Mouse (Mus musculus) limb, embryonic 13.5 days (tissue): ENCODE measurements around the gene Eppin. TPM values are rescaled to one million over a fixed set of nuclear protein-coding genes. Genes with fewer than 3 reads are reported as not detected.
"Not testable (repeated sequence)": the region's sequence is repeated elsewhere in the genome, so short reads cannot be mapped to it uniquely, and the experiment has no call there.

Experiments
- ATAC-seq: fragments of 200-750 bp; cut with Nextera tagmentation; 2 replicates; pipeline ENCODE4 v1.8.0; 2017; ENCODE audit warnings: low read depth, moderate number of reproducible peaks, moderate TSS enrichment; ENCODE audit not compliant: low FRiP score
- H3K27ac ChIP-seq: fragments of 300-500 bp; sonication (generic); 2 replicates; pipeline ENCODE4 v1.5.1; 2015; ENCODE audit warnings: inconsistent platforms, mild to moderate bottlenecking, moderate library complexity
- H3K27me3 ChIP-seq: fragments of 300-500 bp; sonication (generic); 2 replicates; pipeline ENCODE4 v1.6.1; 2015; ENCODE audit warnings: mild to moderate bottlenecking, inconsistent platforms
- H3K36me3 ChIP-seq: fragments of 300-500 bp; sonication (generic); 2 replicates; pipeline ENCODE4 v1.6.1; 2015; ENCODE audit warnings: inconsistent platforms, mild to moderate bottlenecking, moderate library complexity
- H3K4me1 ChIP-seq: fragments of 300-500 bp; sonication (generic); 2 replicates; pipeline ENCODE4 v1.6.1; 2015; ENCODE audit warnings: inconsistent platforms
- H3K4me2 ChIP-seq: fragments of 300-500 bp; sonication (generic); replicated peaks from 2 replicates; pipeline ENCODE4 v1.6.1; 2015; ENCODE audit warnings: inconsistent platforms, mild to moderate bottlenecking, moderate library complexity
- H3K4me3 ChIP-seq: fragments of 300-500 bp; sonication (generic); 2 replicates; pipeline ENCODE4 v1.5.1; 2015; ENCODE audit warnings: moderate library complexity, mild to moderate bottlenecking, inconsistent platforms
- H3K9ac ChIP-seq: fragments of 300-500 bp; sonication (generic); 2 replicates; pipeline ENCODE4 v1.6.1; 2015; ENCODE audit warnings: mild to moderate bottlenecking, inconsistent platforms
- H3K9me3 ChIP-seq: fragments of 300-500 bp; sonication (generic); 2 replicates; pipeline ENCODE4 v1.6.1; 2016; ENCODE audit warnings: inconsistent platforms
- WGBS: fragments of 180-500 bp; shearing (Covaris S2); methylation state at CpG from one replicate; pipeline ENCODE4 v1.1.7; 2015; 5-methylcytosine and 5-hydroxymethylcytosine counted together
- polyA plus RNA-seq: library from polyadenylated mRNA; unstranded; fragments of >200 nt; fragmentation: Nextera tagmentation; extraction: Ambion mirVana; gene quantifications from 2 replicates; pipeline ENCODE4 v1.2.1, GENCODE M21; 2015

Gene Eppin
- polyA plus RNA-seq = not detected in 2 replicates

DNA sequence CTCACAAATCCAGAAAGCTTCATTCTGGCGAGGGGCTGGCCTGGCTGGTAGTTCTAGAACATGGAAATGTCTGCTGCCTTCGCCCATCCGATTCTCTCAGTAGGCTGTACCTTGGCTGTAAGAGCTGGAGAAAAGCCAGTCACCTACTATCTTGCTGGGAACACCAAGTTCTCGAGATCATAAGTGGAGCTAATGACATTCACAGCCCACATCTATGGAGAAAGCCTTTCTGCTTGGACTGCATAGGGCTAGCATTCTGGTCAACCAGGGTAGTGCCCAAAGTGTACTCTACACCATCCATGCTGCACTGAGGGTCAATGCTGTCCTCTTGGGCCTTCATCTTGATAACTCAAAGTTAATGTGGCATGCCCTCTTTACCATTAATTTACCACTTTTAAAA is at the start of gene Eppin:
Eppin (minus strand) TSS at position 101 of the 400 bp plus-strand sequence.
- no peaks in the 10 kb centered on the region for H3K36me3 ChIP-seq
- no peaks in the 10 kb centered on the region for H3K9me3 ChIP-seq
- no peaks in the 10 kb centered on the region for H3K4me1 ChIP-seq
- H3K27me3 ChIP-seq = no peaks in the 10 kb centered on the region
- no peak within 1 kb of the TSS for H3K4me3 ChIP-seq
- no peak within 1 kb of the TSS for H3K27ac ChIP-seq
- no peak within 1 kb of the TSS for H3K4me2 ChIP-seq
- H3K9ac ChIP-seq = no peak within 1 kb of the TSS
- no peak for ATAC-seq
- WGBS = 83% methylated on average over 4 of the region's 4 CpGs

DNA sequence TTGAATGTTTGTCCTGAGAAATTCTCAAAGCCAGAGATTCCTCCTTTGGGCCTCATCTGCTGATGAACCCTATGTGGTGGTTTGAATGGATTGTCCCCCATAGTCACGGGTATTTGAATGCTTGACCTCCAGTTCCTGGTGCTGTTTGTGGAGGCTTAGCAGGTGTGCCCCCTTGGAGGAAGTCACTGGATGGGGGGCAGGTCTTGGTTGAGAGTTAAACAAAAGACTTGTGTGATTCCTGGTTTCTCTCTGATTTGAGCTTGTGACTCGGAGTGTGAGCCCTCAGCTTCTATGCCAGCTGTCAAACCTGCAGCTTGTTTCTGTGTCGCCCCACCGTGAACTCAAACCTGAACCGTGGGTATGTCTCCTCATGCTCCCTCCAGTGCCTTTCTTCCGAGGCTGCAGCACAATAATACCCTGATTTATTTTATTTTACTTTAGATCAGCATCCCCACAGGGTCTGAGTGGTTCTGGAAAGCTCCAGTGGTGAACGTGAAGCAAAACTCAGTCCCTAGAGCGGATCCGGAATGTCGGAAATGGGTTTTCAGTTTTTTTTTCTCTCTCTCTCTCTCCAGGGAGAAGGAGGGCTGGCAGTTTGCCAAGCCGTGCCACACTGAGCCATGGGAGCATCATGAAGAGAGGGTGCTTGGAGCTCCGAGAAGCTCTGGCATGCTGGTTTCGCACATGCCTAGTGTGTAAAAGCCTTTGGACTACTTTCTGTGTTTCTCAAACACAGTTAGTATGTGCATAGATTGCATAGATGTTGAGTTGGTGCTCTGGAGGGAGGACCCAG is 48.7 kb upstream of the Eppin start:
- Histone ChIP-seq H3K9me3 (no peaks in the 10 kb centered on the region), H3K9ac (no peak overlapping the region), H3K36me3 (no peaks in the 10 kb centered on the region), H3K4me3 (no peak overlapping the region), H3K27ac (no peak overlapping the region), H3K27me3 (no peaks in the 10 kb centered on the region), H3K4me1 (no peaks in the 10 kb centered on the region), H3K4me2 (no peak overlapping the region)
- no peak for ATAC-seq
- WGBS = 79% methylated on average over 13 of the region's 13 CpGs

- Histone ChIP-seq H3K9me3 (no peaks in the 10 kb centered on the region), H3K9ac (no peak overlapping the region), H3K27ac (no peak overlapping the region), H3K36me3 (no peaks in the 10 kb centered on the region), H3K27me3 (no peaks in the 10 kb centered on the region), H3K4me1 (no peaks in the 10 kb centered on the region), H3K4me2 (no peak overlapping the region), H3K4me3 (no peak overlapping the region)
- ATAC-seq = no peak
- 65% methylated on average over 7 of the region's 7 CpGs for WGBS
Observed at GRCm38 (mm10) chr2:164641129-164641528, 47.7 kb upstream of the Eppin start.

DNA sequence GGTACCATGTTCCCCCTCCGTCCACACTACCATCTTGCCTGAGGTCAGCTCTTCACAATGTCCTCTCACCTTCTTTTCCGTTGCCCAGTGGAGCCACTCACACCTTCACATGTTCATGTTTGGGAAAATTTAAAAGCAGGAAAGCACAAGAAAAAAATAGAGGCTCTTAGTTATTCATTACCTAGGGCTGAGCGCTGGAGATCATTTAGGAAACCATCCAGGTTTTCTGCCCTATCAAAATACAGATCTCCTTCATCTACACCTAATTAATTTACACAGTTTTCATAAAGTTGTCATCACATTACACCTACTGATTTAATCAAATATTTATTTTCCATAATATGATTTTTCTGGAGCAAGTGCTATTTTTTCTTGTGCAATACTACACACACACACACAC is 45.3 kb upstream of the Eppin start, which contains the start of gene Wfdc16:
Wfdc16 (minus strand) TSS at position 101 of the 400 bp plus-strand sequence.
- Histone ChIP-seq H3K9me3 (no peaks in the 10 kb centered on the region), H3K4me2 (no peak within 1 kb of the TSS), H3K4me1 (no peaks in the 10 kb centered on the region), H3K27me3 (no peaks in the 10 kb centered on the region), H3K36me3 (no peaks in the 10 kb centered on the region), H3K4me3 (no peak within 1 kb of the TSS), H3K27ac (no peak within 1 kb of the TSS), H3K9ac (no peak within 1 kb of the TSS)
- 87% methylated on average over 3 of the region's 3 CpGs for WGBS
- no peak for ATAC-seq

DNA sequence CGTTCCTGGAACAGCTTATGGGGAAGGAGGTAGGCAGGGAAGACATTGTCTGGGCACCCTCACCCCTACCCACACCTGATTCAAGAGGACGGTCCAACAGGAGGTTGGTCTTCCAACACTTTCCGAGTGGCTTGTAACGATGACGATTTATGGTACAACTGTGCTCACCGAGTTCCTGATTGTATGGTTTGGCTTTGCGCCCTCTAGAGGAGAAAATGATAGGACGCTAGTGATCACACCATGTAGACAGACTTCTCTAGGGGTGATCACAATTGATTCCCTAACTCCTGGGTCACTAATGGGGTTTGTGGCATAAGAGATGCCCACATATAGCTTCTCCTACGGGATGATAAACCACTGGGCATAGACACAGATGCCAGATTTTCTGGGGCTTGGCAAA is 41.9 kb upstream of the Eppin start:
- Histone ChIP-seq H3K9ac (no peak overlapping the region), H3K36me3 (no peaks in the 10 kb centered on the region), H3K27ac (no peak overlapping the region), H3K4me3 (no peak overlapping the region), H3K9me3 (no peaks in the 10 kb centered on the region), H3K27me3 (no peaks in the 10 kb centered on the region), H3K4me1 (no peaks in the 10 kb centered on the region), H3K4me2 (no peak overlapping the region)
- ATAC-seq = no peak
- WGBS = 76% methylated on average over 9 of the region's 9 CpGs

GRCm38 (mm10) chr2:164621775-164622174 is 28.4 kb upstream of the Eppin start:
- H3K9ac ChIP-seq = no peak overlapping the region
- H3K4me1 ChIP-seq = no peaks in the 10 kb centered on the region
- no peaks in the 10 kb centered on the region for H3K27me3 ChIP-seq
- no peak overlapping the region for H3K27ac ChIP-seq
- ATAC-seq = no peak
- H3K9me3 ChIP-seq = no peaks in the 10 kb centered on the region
- H3K4me2 ChIP-seq = no peak overlapping the region
- no peak overlapping the region for H3K4me3 ChIP-seq
- WGBS = 79% methylated on average over 4 of the region's 4 CpGs
- no peaks in the 10 kb centered on the region for H3K36me3 ChIP-seq

DNA sequence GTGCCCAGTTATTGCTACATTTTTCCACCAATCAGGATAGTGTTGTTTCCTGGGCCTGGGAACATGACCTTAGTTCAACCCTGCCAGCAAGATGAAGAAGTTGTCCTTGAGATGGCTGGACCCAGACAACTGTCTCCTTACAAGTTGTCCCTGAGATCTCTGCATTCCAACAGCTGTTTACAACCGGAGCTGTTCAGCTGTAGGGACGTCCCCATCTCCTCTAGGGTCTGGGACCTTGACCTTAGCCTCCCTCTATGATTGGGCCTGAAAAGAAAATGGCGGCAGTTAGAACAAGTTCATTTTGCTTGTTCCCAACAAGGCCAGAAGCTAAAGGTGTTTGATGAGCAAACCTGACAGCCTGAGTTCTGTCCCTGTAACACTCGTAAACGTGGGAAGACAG is 25.7 kb upstream of the Eppin start:
- WGBS = 76% methylated on average over 5 of the region's 5 CpGs
- no peak for ATAC-seq
- H3K9me3 ChIP-seq = no peaks in the 10 kb centered on the region

GRCm38 (mm10) chr2:164615386-164615785 is 22.0 kb upstream of the Eppin start:
- no peaks in the 10 kb centered on the region for H3K36me3 ChIP-seq
- no peak overlapping the region for H3K9ac ChIP-seq
- no peak; the same call in 1 of the 2 replicates for ATAC-seq
- no peak overlapping the region for H3K4me2 ChIP-seq
- no peaks in the 10 kb centered on the region for H3K4me1 ChIP-seq
- 89% methylated on average over 3 of the region's 3 CpGs for WGBS
- no peaks in the 10 kb centered on the region for H3K9me3 ChIP-seq
- H3K27ac ChIP-seq = no peak overlapping the region
- H3K27me3 ChIP-seq = no peaks in the 10 kb centered on the region
- H3K4me3 ChIP-seq = no peak overlapping the region

More for the DNA sequence above, 25.7 kb upstream of the Eppin start:
- Histone ChIP-seq H3K36me3 (no peaks in the 10 kb centered on the region), H3K27ac (no peak overlapping the region), H3K27me3 (no peaks in the 10 kb centered on the region), H3K4me3 (no peak overlapping the region), H3K4me2 (no peak overlapping the region), H3K4me1 (no peaks in the 10 kb centered on the region), H3K9ac (no peak overlapping the region)

DNA sequence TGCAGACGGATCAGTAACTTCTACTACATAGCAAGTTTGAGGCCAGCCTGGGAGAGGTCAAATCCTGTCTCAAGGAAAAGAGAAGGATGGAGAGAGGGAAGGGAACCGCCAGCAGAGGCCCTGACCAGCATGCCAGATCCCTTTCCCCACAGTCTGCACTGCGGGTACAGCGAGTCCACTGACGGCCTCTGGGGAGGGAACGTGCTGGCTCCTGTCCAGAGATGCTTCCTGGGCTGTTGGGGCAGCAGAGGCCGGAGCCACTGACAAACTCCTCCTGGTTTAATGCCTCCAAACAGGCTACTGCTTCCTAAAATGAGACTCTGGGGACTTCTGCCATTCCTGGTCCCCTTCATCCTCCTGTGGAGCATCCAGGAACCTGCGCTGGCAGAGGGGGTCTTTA is 20.1 kb upstream of the Eppin start, which contains the start of the genes Wfdc6b and Wfdc8:
Wfdc6b (plus strand) TSS at position 52 of the 400 bp plus-strand sequence.
Wfdc8 (minus strand) TSS at position 156 of the 400 bp plus-strand sequence.
- WGBS = 61% methylated on average over 8 of the region's 8 CpGs
- not testable (repeated sequence) for H3K27ac ChIP-seq, H3K4me3 ChIP-seq, H3K9ac ChIP-seq, H3K27me3 ChIP-seq, ATAC-seq, H3K4me2 ChIP-seq, H3K9me3 ChIP-seq, H3K36me3 ChIP-seq, H3K4me1 ChIP-seq

GRCm38 (mm10) chr2:164608781-164609180 is 15.4 kb upstream of the Eppin start:
- Histone ChIP-seq H3K27me3 (no peaks in the 10 kb centered on the region), H3K36me3 (no peaks in the 10 kb centered on the region), H3K4me1 (no peaks in the 10 kb centered on the region), H3K4me2 (no peak overlapping the region), H3K4me3 (no peak overlapping the region), H3K9me3 (no peaks in the 10 kb centered on the region), H3K27ac (no peak overlapping the region), H3K9ac (no peak overlapping the region)
- WGBS = 69% methylated on average over 6 of the region's 6 CpGs
- ATAC-seq = no peak

- H3K9me3 ChIP-seq = peaks cover 7% of the 10 kb centered on the region; the same call in 1 of the 2 replicates
- H3K4me3 ChIP-seq = no peak overlapping the region
- H3K36me3 ChIP-seq = no peaks in the 10 kb centered on the region
- no peaks in the 10 kb centered on the region for H3K27me3 ChIP-seq
- ATAC-seq = no peak
- no peak overlapping the region for H3K9ac ChIP-seq
- H3K27ac ChIP-seq = no peak overlapping the region
- H3K4me2 ChIP-seq = no peak overlapping the region
- WGBS = 91% methylated on average over 8 of the region's 8 CpGs
- H3K4me1 ChIP-seq = no peaks in the 10 kb centered on the region
Observed at GRCm38 (mm10) chr2:164604411-164604810, 11.0 kb upstream of the Eppin start.

GRCm38 (mm10) chr2:164603482-164603881 is 10.1 kb upstream of the Eppin start:
- H3K27ac ChIP-seq = no peak overlapping the region
- no peak for ATAC-seq

More at GRCm38 (mm10) chr2:164603482-164603881, 10.1 kb upstream of the Eppin start:
- Histone ChIP-seq H3K36me3 (no peaks in the 10 kb centered on the region), H3K4me1 (no peaks in the 10 kb centered on the region), H3K9me3 (peaks cover 7% of the 10 kb centered on the region; the same call in 1 of the 2 replicates), H3K4me2 (no peak overlapping the region), H3K27me3 (no peaks in the 10 kb centered on the region), H3K4me3 (no peak overlapping the region), H3K9ac (no peak overlapping the region)
- WGBS = 93% methylated on average over 3 of the region's 3 CpGs
